Mouse (Mus musculus): Measurements from ENCODE around the gene Rasip1. TPM values are rescaled to one million over a fixed set of nuclear protein-coding genes. Genes with fewer than 3 reads are reported as not detected.

The Rasip1 gene
- polyA plus RNA-seq, 1 experiment from 2014 or later = 5.1 TPM

- H3K9me3 ChIP-seq (ENCODE audit: control insufficient read depth, low read length) = no peaks in the 10 kb centered on the region
- H3K4me2 ChIP-seq (replicated peaks; ENCODE audit: low read depth, low read length) = no peak overlapping the region
- H3K4me1 ChIP-seq (replicated peaks; ENCODE audit: control insufficient read depth, insufficient read depth, low read length) = no peaks in the 10 kb centered on the region
- no peak for ATAC-seq (ENCODE audit: low FRiP score)
- no peak for DNase-seq (ENCODE audit: low spot score)
- no peaks in the 10 kb centered on the region for H3K27me3 ChIP-seq (ENCODE audit: control insufficient read depth, insufficient read depth, low read length)
- no peak overlapping the region for H3K4me3 ChIP-seq (ENCODE audit: low read depth, low read length)
- H3K36me3 ChIP-seq (ENCODE audit: control insufficient read depth, insufficient read depth, low read length) = no peaks in the 10 kb centered on the region
- H3K27ac ChIP-seq (ENCODE audit: low read depth, low read length) = no peak overlapping the region
- H3K9ac ChIP-seq (ENCODE audit: low read depth, low read length) = no peak overlapping the region
- WGBS = 60% methylated on average over 13 of the region's 13 CpGs
These were observed 38.2 kb downstream of the Rasip1 start for GRCm38 (mm10) chr7:45665303-45666138.

- Histone ChIP-seq H3K4me1 (replicated peaks; ENCODE audit: control insufficient read depth, insufficient read depth, low read length) (no peaks in the 10 kb centered on the region), H3K27me3 (ENCODE audit: control insufficient read depth, insufficient read depth, low read length) (no peaks in the 10 kb centered on the region), H3K9me3 (ENCODE audit: control insufficient read depth, low read length) (no peaks in the 10 kb centered on the region), H3K4me3 (ENCODE audit: low read depth, low read length) (no peak within 1 kb of the TSS), H3K4me2 (replicated peaks; ENCODE audit: low read depth, low read length) (no peak within 1 kb of the TSS), H3K27ac (ENCODE audit: low read depth, low read length) (no peak within 1 kb of the TSS), H3K36me3 (ENCODE audit: control insufficient read depth, insufficient read depth, low read length) (no peaks in the 10 kb centered on the region), H3K9ac (ENCODE audit: low read depth, low read length) (no peak within 1 kb of the TSS)
- WGBS = 88% methylated on average over 7 of the region's 7 CpGs
- ATAC-seq (ENCODE audit: low FRiP score) (no peak), DNase-seq (ENCODE audit: low spot score) (no peak)
These were observed 38.9 kb downstream of the Rasip1 start, which contains the start of gene Fut2 for GRCm38 (mm10) chr7:45666161-45666560. TSS of gene Fut2 (minus strand) at chr7:45666394.

GRCm38 (mm10) chr7:45667761-45668160, 40.5 kb downstream of the Rasip1 start:
- Histone ChIP-seq H3K9ac (ENCODE audit: low read depth, low read length) (no peak overlapping the region), H3K27me3 (ENCODE audit: control insufficient read depth, insufficient read depth, low read length) (no peaks in the 10 kb centered on the region), H3K36me3 (ENCODE audit: control insufficient read depth, insufficient read depth, low read length) (no peaks in the 10 kb centered on the region), H3K9me3 (ENCODE audit: control insufficient read depth, low read length) (no peaks in the 10 kb centered on the region), H3K4me3 (ENCODE audit: low read depth, low read length) (no peak overlapping the region), H3K27ac (ENCODE audit: low read depth, low read length) (no peak overlapping the region), H3K4me1 (replicated peaks; ENCODE audit: control insufficient read depth, insufficient read depth, low read length) (no peaks in the 10 kb centered on the region), H3K4me2 (replicated peaks; ENCODE audit: low read depth, low read length) (no peak overlapping the region)
- ATAC-seq (ENCODE audit: low FRiP score) (no peak), DNase-seq (ENCODE audit: low spot score) (no peak)
- WGBS = 71% methylated on average over 14 of the region's 14 CpGs

- Histone ChIP-seq H3K4me2 (replicated peaks; ENCODE audit: low read depth, low read length) (no peak overlapping the region), H3K9me3 (ENCODE audit: control insufficient read depth, low read length) (no peaks in the 10 kb centered on the region), H3K4me1 (replicated peaks; ENCODE audit: control insufficient read depth, insufficient read depth, low read length) (no peaks in the 10 kb centered on the region), H3K9ac (ENCODE audit: low read depth, low read length) (no peak overlapping the region), H3K4me3 (ENCODE audit: low read depth, low read length) (no peak overlapping the region), H3K36me3 (ENCODE audit: control insufficient read depth, insufficient read depth, low read length) (no peaks in the 10 kb centered on the region), H3K27me3 (ENCODE audit: control insufficient read depth, insufficient read depth, low read length) (no peaks in the 10 kb centered on the region), H3K27ac (ENCODE audit: low read depth, low read length) (no peak overlapping the region)
- WGBS = 95% methylated on average over 9 of the region's 9 CpGs
- DNase-seq (ENCODE audit: low spot score) (no peak), ATAC-seq (ENCODE audit: low FRiP score) (no peak)
These were observed 41.6 kb downstream of the Rasip1 start for GRCm38 (mm10) chr7:45668921-45669320.

GRCm38 (mm10) chr7:45677627-45678295, 50.5 kb downstream of the Rasip1 start:
- Histone ChIP-seq H3K36me3 (ENCODE audit: control insufficient read depth, insufficient read depth, low read length) (no peaks in the 10 kb centered on the region), H3K4me2 (replicated peaks; ENCODE audit: low read depth, low read length) (no peak overlapping the region), H3K27me3 (ENCODE audit: control insufficient read depth, insufficient read depth, low read length) (no peaks in the 10 kb centered on the region), H3K4me1 (replicated peaks; ENCODE audit: control insufficient read depth, insufficient read depth, low read length) (no peaks in the 10 kb centered on the region), H3K4me3 (ENCODE audit: low read depth, low read length) (no peak overlapping the region), H3K9me3 (ENCODE audit: control insufficient read depth, low read length) (no peaks in the 10 kb centered on the region), H3K9ac (ENCODE audit: low read depth, low read length) (no peak overlapping the region), H3K27ac (ENCODE audit: low read depth, low read length) (no peak overlapping the region)
- DNase-seq (ENCODE audit: low spot score) = no peak
- 77% methylated on average over 7 of the region's 7 CpGs for WGBS
- ATAC-seq (ENCODE audit: low FRiP score) = no peak

GRCm38 (mm10) chr7:45678513-45678912, 51.2 kb downstream of the Rasip1 start:
- Histone ChIP-seq H3K27me3 (ENCODE audit: control insufficient read depth, insufficient read depth, low read length) (no peaks in the 10 kb centered on the region), H3K27ac (ENCODE audit: low read depth, low read length) (no peak overlapping the region), H3K4me1 (replicated peaks; ENCODE audit: control insufficient read depth, insufficient read depth, low read length) (no peaks in the 10 kb centered on the region), H3K36me3 (ENCODE audit: control insufficient read depth, insufficient read depth, low read length) (no peaks in the 10 kb centered on the region), H3K4me2 (replicated peaks; ENCODE audit: low read depth, low read length) (no peak overlapping the region), H3K9ac (ENCODE audit: low read depth, low read length) (no peak overlapping the region), H3K9me3 (ENCODE audit: control insufficient read depth, low read length) (no peaks in the 10 kb centered on the region), H3K4me3 (ENCODE audit: low read depth, low read length) (no peak overlapping the region)
- ATAC-seq (ENCODE audit: low FRiP score) (no peak), DNase-seq (ENCODE audit: low spot score) (no peak)
- WGBS = 90% methylated on average over 14 of the region's 14 CpGs

GRCm38 (mm10) chr7:45679966-45680621, 52.8 kb downstream of the Rasip1 start:
- no peak overlapping the region for H3K4me3 ChIP-seq (ENCODE audit: low read depth, low read length)
- no peak overlapping the region for H3K4me2 ChIP-seq (replicated peaks; ENCODE audit: low read depth, low read length)
- 68% methylated on average over 14 of the region's 14 CpGs for WGBS
- H3K9me3 ChIP-seq (ENCODE audit: control insufficient read depth, low read length) = no peaks in the 10 kb centered on the region
- no peaks in the 10 kb centered on the region for H3K36me3 ChIP-seq (ENCODE audit: control insufficient read depth, insufficient read depth, low read length)
- no peak overlapping the region for H3K27ac ChIP-seq (ENCODE audit: low read depth, low read length)
- no peaks in the 10 kb centered on the region for H3K27me3 ChIP-seq (ENCODE audit: control insufficient read depth, insufficient read depth, low read length)
- H3K9ac ChIP-seq (ENCODE audit: low read depth, low read length) = no peak overlapping the region
- no peak for DNase-seq (ENCODE audit: low spot score)
- ATAC-seq (ENCODE audit: low FRiP score) = no peak
- no peaks in the 10 kb centered on the region for H3K4me1 ChIP-seq (replicated peaks; ENCODE audit: control insufficient read depth, insufficient read depth, low read length)

GRCm38 (mm10) chr7:45681046-45681736, 53.9 kb downstream of the Rasip1 start:
- no peaks in the 10 kb centered on the region for H3K27me3 ChIP-seq (ENCODE audit: control insufficient read depth, insufficient read depth, low read length)
- H3K9me3 ChIP-seq (ENCODE audit: control insufficient read depth, low read length) = no peaks in the 10 kb centered on the region
- WGBS = 88% methylated on average over 8 of the region's 8 CpGs
- H3K36me3 ChIP-seq (ENCODE audit: control insufficient read depth, insufficient read depth, low read length) = no peaks in the 10 kb centered on the region
- H3K9ac ChIP-seq (ENCODE audit: low read depth, low read length) = no peak overlapping the region
- H3K4me1 ChIP-seq (replicated peaks; ENCODE audit: control insufficient read depth, insufficient read depth, low read length) = peaks cover under 1% of the 10 kb centered on the region
- DNase-seq (ENCODE audit: low spot score) = no peak
- H3K27ac ChIP-seq (ENCODE audit: low read depth, low read length) = no peak overlapping the region
- no peak overlapping the region for H3K4me3 ChIP-seq (ENCODE audit: low read depth, low read length)
- ATAC-seq (ENCODE audit: low FRiP score) = no peak
- H3K4me2 ChIP-seq (replicated peaks; ENCODE audit: low read depth, low read length) = no peak overlapping the region
